Mouse (Mus musculus) testis, adult 2 months (tissue): ENCODE data around the gene Zik1.

Experiments used
- CTCF ChIP-seq: fragments of 200-500 bp; IDR thresholded peaks from 2 replicates; pipeline ENCODE4 v1.5.1; 2012; ENCODE audit warnings: low read depth, mild to moderate bottlenecking, inconsistent platforms, low read length, moderate library complexity; ENCODE audit not compliant: control insufficient read depth, insufficient read depth, insufficient replicate concordance
- POLR2A ChIP-seq: fragments of 200-500 bp; IDR thresholded peaks from 2 replicates; pipeline ENCODE4 v1.6.1; 2012; ENCODE audit warnings: low read depth, mild to moderate bottlenecking, inconsistent platforms, low read length, moderate library complexity; ENCODE audit not compliant: control insufficient read depth

DNA sequence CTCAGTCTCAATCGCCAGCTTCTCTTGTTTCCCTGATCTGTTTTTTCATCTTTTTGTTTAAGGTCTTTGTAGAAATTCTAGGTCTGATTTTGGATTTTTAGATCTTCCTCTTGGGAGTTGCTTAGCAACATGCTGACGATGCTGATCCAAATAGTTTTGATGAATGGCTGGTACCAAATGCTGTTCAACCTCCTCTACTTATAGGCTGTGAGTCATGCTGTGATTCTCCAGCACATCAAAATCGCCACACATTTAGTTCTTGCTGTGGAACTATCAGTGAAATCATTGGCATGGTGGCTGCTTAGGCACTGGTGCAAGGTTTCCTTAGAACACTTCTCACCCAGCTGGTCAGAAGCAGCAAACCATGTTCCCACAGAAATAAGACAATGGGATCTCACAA lies 37.0 kb downstream of the Zik1 start:
- no peak for TF ChIP-seq CTCF
- no peak for TF ChIP-seq POLR2A
